Mouse (Mus musculus): ENCODE data around the gene Cux2. TPM values are rescaled to one million over a fixed set of nuclear protein-coding genes. Genes with fewer than 3 reads are reported as not detected.
A peak's percentile ranks its signal among the peaks of the same experiment; 100 is the strongest.

The Cux2 gene
- polyA plus RNA-seq, 1 experiment from 2014 or later: 5.9 TPM

DNA sequence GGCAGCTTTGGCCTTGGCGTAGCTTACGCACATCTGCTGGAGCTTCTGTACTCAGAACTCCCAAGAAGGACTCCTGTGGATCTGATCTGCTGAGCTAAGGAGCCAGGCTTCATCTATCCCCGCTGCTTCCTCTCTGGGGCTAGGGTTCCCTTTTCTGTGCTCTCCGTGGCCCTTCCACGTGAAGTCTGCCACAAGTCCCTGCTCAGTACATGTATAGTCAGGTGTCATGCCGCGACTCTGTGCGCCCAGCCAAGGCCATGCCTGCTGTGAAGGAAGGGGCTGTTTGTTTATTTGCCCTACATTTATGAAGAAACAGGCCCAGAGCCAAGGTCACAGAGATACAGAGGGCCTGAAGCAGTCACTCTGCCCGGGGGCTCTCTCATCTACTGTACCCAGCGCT lies 207.9 kb downstream of the Cux2 start:
- Histone ChIP-seq H3K4me2 (replicated peaks) (peak overlapping the region; percentile 64), H3K27ac (no peak overlapping the region), H3K9me3 (no peaks in the 10 kb centered on the region), H3K4me1 (peaks cover 18% of the 10 kb centered on the region), H3K36me3 (no peaks in the 10 kb centered on the region), H3K4me3 (no peak overlapping the region), H3K27me3 (peaks cover 61% of the 10 kb centered on the region), H3K9ac (no peak overlapping the region)
- WGBS: 45% methylated on average over 10 of the region's 10 CpGs
- ATAC-seq (ENCODE audit: insufficient number of reproducible peaks, insufficient read depth, low FRiP score, low TSS enrichment): no peak

DNA sequence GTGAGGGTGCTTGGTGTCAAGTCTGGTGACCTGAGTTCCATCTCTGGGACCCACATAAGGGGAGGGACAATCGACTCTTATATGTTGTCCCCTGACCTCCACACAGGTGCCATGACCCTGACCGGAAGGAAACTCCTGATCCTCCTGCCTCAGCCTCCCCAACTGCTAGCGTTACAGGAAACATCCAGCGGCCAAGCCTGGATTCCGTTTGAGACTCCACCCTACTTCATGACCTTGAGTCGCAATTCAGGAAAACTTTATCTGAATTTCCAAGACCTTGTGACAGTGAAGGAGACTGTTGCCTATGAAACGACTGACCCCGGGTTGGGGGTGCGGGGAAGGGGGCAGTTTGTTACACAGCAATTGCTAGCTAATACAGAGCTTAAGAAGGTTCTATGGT lies 208.4 kb downstream of the Cux2 start:
- Histone ChIP-seq H3K27ac (no peak overlapping the region), H3K4me2 (replicated peaks) (no peak overlapping the region), H3K36me3 (no peaks in the 10 kb centered on the region), H3K4me1 (peaks cover 18% of the 10 kb centered on the region), H3K4me3 (no peak overlapping the region), H3K9ac (no peak overlapping the region), H3K27me3 (peaks cover 61% of the 10 kb centered on the region), H3K9me3 (no peaks in the 10 kb centered on the region)
- no peak for ATAC-seq (ENCODE audit: insufficient number of reproducible peaks, insufficient read depth, low FRiP score, low TSS enrichment)
- WGBS: 91% methylated on average over 9 of the region's 9 CpGs

DNA sequence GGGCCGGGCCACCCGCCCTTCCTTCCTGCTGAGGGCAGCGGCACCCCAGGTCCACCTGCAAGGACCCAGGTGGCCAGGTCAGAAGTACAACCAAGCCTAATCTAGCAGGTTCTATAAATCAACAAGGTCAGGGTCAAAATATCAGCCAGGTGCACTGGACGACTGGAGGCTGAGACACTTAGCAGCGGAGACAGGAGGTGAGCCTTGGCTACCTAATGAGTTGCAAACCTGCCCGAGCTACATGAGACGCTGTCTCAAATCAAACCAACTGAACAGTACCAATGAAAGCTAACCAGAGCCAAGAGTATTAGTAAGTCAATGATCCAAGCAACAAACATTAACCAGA lies 210.8 kb downstream of the Cux2 start:
- Histone ChIP-seq H3K4me2 (replicated peaks) (peak overlapping the region; percentile 95), H3K4me3 (peak overlapping the region; percentile 75), H3K4me1 (peaks cover 36% of the 10 kb centered on the region), H3K9me3 (no peaks in the 10 kb centered on the region), H3K36me3 (no peaks in the 10 kb centered on the region), H3K27ac (no peak overlapping the region), H3K27me3 (peaks cover 55% of the 10 kb centered on the region), H3K9ac (0 out of 2 replicates have a peak overlapping the region, but pooled peaks have one; percentile 17)
- 19% methylated on average over 7 of the region's 7 CpGs for WGBS
- ATAC-seq (ENCODE audit: insufficient number of reproducible peaks, insufficient read depth, low FRiP score, low TSS enrichment): no peak

DNA sequence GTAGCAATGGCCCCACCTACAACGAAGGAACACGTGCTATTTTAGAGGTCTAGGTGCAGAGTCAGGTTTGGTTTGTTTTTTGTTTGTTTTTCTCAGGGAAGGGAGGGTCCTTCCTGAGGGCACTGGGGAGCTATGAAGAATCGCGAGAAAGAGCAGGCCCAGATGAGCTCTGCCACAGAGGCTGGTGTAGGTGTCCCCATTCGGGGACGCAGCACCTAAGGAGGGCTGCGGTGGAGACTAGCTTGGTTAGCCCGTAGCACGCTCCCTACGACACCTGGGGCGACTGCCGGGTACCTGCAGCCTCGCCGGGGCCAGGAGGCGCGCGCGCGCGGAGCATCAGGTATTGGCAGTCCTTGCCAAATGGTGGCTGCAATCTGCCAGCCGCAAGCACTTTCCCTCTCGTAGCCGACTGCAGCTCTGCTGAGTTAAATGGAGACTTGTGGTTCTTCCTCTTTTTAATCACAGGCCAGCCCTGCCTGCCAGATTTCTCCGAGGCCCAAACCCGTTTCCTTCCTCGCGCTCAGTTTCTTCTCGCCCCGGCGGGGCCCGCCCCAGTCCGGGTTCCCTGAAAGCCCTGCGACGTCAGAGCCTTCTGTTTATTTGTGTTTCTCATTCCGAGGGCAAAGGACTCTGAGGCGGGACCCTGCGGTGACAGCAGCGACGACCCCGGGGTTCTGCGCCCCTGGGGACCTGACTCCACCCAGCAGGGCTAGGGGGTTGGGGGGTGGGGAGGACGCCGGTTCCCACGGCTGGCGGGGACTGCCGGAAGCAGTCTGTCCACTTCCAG lies 211.4 kb downstream of the Cux2 start:
- Histone ChIP-seq H3K9ac (0 out of 2 replicates have a peak overlapping the region, but pooled peaks have one; percentile 17), H3K27me3 (peaks cover 50% of the 10 kb centered on the region)

DNA sequence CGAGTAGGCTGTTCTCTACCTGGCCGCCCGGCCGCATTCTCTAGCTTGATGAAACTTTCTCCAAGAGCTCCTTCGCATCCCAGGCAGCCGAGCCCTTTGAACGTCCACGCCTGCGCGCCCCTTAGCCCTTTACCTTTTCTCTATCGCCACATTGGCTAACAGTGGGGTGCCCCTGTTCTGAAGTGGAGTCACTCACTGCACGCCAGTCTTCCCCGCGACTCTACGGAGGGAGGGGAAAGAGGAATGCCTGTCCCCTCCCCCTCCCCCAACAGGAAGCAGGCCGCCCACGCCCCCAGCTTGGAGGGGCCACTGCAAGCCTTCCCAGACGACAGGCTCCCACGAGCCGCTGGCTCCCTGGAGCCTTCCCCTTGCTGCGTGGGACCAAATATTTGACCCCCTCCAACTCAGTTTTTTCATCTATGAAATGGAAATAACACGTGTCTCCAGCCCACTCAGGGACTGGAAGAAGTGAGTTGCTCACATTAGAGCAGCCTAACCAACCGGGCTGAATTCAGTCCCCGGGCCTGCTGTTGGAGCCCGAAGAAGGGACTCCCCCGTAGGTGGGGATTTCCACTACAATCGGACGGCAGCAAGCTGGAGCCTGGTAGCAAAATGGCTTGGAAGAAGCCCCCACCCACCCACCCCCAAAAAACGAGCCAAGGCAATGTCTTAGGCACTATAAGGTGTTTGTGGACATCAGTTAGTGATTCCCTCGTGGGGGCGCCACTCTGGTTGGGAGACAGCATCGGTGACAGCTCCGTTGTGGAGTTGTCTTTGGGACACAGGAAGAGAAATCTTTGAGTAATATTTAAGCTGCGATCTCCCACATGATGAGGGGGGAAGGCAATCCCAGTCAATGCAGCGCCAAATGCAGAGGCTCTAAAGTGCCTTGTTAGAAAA lies 212.2 kb downstream of the Cux2 start, which contains the start of gene Sh2b3:
Gene Sh2b3, minus strand, starts transcription at position 206 of the 900 bp plus-strand sequence.
- ATAC-seq (ENCODE audit: insufficient number of reproducible peaks, insufficient read depth, low FRiP score, low TSS enrichment): peak; percentile 8; the same call in 1 of the 2 replicates

More for the DNA sequence above, 211.4 kb downstream of the Cux2 start:
- no peaks in the 10 kb centered on the region for H3K9me3 ChIP-seq
- no peak overlapping the region; the same call in 1 of the 2 replicates for H3K27ac ChIP-seq
- peak overlapping the region; percentile 75 for H3K4me3 ChIP-seq
- H3K4me2 ChIP-seq (replicated peaks): peak overlapping the region; percentile 95
- H3K36me3 ChIP-seq: no peaks in the 10 kb centered on the region
- whole genome bisulfite sequencing: under 1% methylated on average over 46 of the region's 46 CpGs
- no peak for ATAC-seq (ENCODE audit: insufficient number of reproducible peaks, insufficient read depth, low FRiP score, low TSS enrichment)
- H3K4me1 ChIP-seq: peaks cover 42% of the 10 kb centered on the region

DNA sequence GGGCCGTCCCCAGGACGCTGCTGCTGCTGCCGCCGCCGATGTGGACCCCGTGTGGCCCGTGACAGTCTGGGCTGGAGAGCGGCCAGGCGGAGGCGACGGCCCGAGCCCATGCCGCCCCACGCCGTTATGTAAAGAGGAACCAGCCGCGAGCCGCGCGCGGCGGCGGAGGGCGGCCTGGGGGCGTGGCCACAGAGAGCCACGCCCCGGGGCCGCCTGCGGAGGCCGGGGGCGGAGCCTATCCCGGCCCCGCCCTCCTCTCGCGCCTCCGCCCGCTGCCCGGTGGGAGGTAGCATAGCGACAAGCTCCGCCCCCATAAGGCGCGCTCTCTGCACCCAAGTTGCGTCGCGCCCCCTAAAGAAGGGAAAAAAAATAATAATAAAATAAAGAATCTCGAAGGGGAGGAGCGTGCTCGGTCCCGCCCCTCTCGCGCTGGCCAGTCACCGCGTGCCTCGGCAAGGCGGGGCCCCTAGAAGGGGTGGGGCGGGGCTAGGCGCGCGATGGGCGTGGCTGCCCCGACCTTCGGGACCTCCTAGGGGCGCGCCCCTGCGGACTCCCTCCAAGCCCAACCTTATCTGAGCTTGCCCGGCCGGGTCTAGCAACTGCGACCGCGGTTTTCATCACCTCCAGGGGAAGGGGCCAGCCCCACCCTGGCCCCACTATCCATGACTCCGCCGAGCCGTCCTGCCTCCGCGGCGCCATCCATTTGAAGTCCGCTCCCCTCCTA lies 213.0 kb downstream of the Cux2 start:
- peak overlapping the region; percentile 77 for H3K9ac ChIP-seq
- H3K36me3 ChIP-seq: no peaks in the 10 kb centered on the region
- peak overlapping the region; percentile 69 for H3K27ac ChIP-seq
- H3K4me1 ChIP-seq: peaks cover 51% of the 10 kb centered on the region
- no peaks in the 10 kb centered on the region for H3K9me3 ChIP-seq
- H3K27me3 ChIP-seq: peaks cover 36% of the 10 kb centered on the region
- WGBS: 1% methylated on average over 76 of the region's 77 CpGs
- peak; percentile 66; the same call in 1 of the 2 replicates for ATAC-seq (ENCODE audit: insufficient number of reproducible peaks, insufficient read depth, low FRiP score, low TSS enrichment)
- peak overlapping the region; percentile 95 for H3K4me2 ChIP-seq (replicated peaks)
- peak overlapping the region; percentile 75 for H3K4me3 ChIP-seq

More for the DNA sequence above, 212.2 kb downstream of the Cux2 start, which contains the start of gene Sh2b3:
- H3K4me1 ChIP-seq: peaks cover 49% of the 10 kb centered on the region
- H3K36me3 ChIP-seq: no peaks in the 10 kb centered on the region
- peak within 1 kb of the TSS; percentile 69 for H3K27ac ChIP-seq
- H3K27me3 ChIP-seq: peaks cover 43% of the 10 kb centered on the region
- WGBS: 2% methylated on average over 35 of the region's 35 CpGs
- no peaks in the 10 kb centered on the region for H3K9me3 ChIP-seq
- H3K9ac ChIP-seq: peak within 1 kb of the TSS; percentile 77
- peak within 1 kb of the TSS; percentile 75 for H3K4me3 ChIP-seq
- peak within 1 kb of the TSS; percentile 95 for H3K4me2 ChIP-seq (replicated peaks)

DNA sequence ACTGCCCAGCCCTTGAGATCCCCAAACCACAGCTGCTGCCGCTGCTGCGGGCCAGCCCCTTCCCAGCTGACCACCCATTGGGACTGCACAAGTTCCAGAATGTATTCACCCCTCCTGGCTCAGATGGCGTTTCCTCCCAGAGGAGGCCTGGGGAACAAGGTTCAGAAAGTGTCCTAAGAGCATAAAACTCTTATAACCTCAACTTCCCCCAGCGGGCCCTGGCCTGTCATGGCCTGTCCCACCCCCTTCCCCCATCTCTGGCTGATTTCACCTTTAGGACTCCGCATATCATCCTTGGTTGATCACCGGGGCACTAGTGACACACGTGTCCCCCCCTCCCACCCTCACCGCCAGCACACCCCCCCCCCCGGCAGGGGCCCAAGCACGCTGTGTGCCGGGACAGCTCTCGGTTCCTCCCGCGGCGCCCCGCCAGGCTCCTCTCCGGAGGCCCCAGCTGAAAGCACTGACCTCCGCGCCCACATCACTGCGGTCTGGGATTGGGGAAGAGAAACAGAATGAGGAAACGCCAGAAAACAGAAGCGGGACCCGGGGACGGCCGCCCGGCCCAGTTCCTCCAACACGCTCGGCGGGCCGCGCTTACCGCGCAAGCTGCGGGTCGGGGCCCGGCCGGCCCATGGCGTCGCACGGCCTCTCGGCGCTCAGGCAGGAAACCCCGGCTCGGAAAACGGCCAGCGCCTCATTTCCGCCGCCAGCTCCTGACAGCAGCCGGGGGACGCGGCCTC lies 213.8 kb downstream of the Cux2 start:
- WGBS: under 1% methylated on average over 51 of the region's 51 CpGs

DNA sequence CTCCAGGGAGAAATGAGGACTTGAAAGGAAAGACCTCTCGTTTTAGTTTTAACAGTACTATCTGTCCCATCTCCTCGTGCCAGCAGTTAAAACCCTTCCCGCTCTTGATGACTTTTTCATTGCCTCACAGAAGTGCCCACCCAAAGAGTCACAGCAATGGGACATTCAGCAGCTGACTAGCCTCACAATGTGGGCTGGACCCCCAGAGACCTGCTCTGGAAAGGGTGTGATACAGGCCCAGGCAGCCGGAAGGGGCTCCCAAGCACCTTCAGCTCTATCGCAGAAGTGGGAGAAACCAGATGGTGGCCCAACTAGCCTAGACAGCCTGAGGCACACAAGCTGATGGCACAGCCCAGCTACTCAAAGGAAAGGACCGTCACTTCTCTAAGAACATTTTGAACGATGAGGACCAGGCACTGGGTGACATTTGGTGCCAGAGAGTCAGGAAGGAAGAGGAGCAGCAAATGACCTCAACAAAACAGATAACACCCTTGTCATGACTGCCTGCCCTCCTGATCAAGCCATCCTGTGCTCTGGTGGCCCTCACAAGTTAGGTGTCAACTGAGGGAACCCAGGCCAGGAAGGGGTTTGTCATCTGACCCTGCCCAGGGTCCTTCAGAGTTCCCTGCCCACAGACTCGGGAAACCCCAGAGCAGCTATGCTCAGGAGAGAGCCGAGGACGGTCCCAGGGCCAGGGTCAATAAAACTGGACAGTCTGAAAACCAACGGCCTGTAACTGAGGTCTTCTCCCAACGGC lies 214.7 kb downstream of the Cux2 start:
- 43% methylated on average over 12 of the region's 12 CpGs for WGBS
- no peaks in the 10 kb centered on the region for H3K9me3 ChIP-seq
- peaks cover 35% of the 10 kb centered on the region for H3K27me3 ChIP-seq
- H3K27ac ChIP-seq: no peak overlapping the region
- peak overlapping the region; percentile 75 for H3K4me3 ChIP-seq
- H3K4me1 ChIP-seq: peaks cover 51% of the 10 kb centered on the region
- peak overlapping the region; percentile 77 for H3K9ac ChIP-seq
- ATAC-seq (ENCODE audit: insufficient number of reproducible peaks, insufficient read depth, low FRiP score, low TSS enrichment): no peak
- peak overlapping the region; percentile 95 for H3K4me2 ChIP-seq (replicated peaks)
- no peaks in the 10 kb centered on the region for H3K36me3 ChIP-seq

More for the DNA sequence above, 213.8 kb downstream of the Cux2 start:
- Histone ChIP-seq H3K27ac (peak overlapping the region; percentile 69), H3K27me3 (peaks cover 37% of the 10 kb centered on the region), H3K4me2 (replicated peaks) (peak overlapping the region; percentile 95), H3K9ac (peak overlapping the region; percentile 77), H3K4me3 (peak overlapping the region; percentile 75), H3K9me3 (no peaks in the 10 kb centered on the region), H3K36me3 (no peaks in the 10 kb centered on the region), H3K4me1 (peaks cover 51% of the 10 kb centered on the region)
- no peak for ATAC-seq (ENCODE audit: insufficient number of reproducible peaks, insufficient read depth, low FRiP score, low TSS enrichment)

DNA sequence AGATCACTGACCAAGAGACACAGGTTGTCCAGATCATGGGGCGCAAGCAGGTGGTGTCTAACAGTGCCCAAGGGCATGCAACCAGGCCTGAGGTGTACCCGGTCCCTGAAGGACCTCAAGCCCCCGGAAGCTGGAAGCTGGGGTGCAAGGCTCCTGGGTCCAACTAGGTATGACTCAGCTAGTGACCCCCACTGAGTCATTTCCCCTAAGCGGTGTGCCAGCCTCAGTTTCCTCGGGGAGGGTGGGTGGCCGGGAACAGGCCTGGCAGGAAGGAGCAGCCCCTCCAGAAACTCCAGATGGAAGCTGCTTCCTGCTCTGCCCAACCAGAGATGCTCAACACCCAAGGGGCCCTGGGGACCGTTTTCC lies 215.7 kb downstream of the Cux2 start:
- peaks cover 54% of the 10 kb centered on the region for H3K4me1 ChIP-seq
- no peak for ATAC-seq (ENCODE audit: insufficient number of reproducible peaks, insufficient read depth, low FRiP score, low TSS enrichment)

DNA sequence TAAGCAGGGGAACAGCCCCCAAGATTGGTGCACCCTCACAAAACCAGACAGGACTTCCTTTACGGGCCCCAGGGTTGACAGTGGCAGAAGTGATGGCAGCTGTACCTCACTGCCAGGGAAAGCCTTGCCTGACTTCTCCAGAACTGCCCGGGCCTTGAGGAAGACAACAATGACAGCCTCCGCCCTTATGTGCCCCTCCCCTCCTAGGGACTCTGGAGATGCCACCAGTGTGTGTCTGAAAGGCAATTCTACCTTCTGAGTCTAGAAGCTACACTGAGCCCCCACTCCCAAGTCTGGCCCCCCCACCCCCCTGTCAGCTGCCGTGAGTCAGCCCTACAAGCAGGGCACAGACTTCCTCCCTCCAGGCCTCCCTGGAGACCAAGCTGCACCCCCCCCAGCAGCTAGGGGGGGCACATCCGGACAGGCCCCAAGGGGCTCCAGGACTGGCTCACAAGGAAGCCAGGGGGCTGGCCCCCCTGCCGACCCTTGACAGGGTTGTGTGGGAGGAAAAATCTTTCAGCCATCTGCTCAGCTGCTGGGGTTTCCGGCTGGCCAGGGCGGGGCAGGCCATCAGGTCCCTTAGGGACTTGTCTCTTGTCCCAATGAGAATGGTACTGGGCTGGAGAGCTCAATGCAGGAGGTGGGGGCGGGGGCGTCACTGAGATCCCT lies 216.2 kb downstream of the Cux2 start:
- Histone ChIP-seq H3K27ac (no peak overlapping the region), H3K9ac (no peak overlapping the region), H3K36me3 (no peaks in the 10 kb centered on the region), H3K4me1 (peaks cover 55% of the 10 kb centered on the region), H3K27me3 (peaks cover 37% of the 10 kb centered on the region), H3K4me3 (no peak overlapping the region), H3K9me3 (no peaks in the 10 kb centered on the region), H3K4me2 (replicated peaks) (peak overlapping the region; percentile 9; the same call in 1 of the 2 replicates)
- no peak for ATAC-seq (ENCODE audit: insufficient number of reproducible peaks, insufficient read depth, low FRiP score, low TSS enrichment)
- WGBS: 42% methylated on average over 10 of the region's 10 CpGs

More for the DNA sequence above, 215.7 kb downstream of the Cux2 start:
- no peak overlapping the region for H3K4me3 ChIP-seq
- no peak overlapping the region for H3K27ac ChIP-seq
- no peak overlapping the region for H3K4me2 ChIP-seq (replicated peaks)
- no peaks in the 10 kb centered on the region for H3K9me3 ChIP-seq
- H3K27me3 ChIP-seq: peaks cover 38% of the 10 kb centered on the region
- no peaks in the 10 kb centered on the region for H3K36me3 ChIP-seq
- H3K9ac ChIP-seq: no peak overlapping the region
- WGBS: 70% methylated on average over 7 of the region's 7 CpGs
